30 mouse cellular contexts compared by ENCODE assay signal in genomic region chr14:18778241-18778640, GRCm38 (mm10).
"Had no signal": no experiment of that assay in that cellular context is flagged by ENCODE, and none has a peak within 500 bp of the region (broad histone marks: within the 10 kb centered on the region; RNA-seq: fewer than 3 reads in every experiment).

No protein-coding gene starts in this region.

- H3K27me3 ChIP-seq: limb, embryonic 12.5 days; limb, embryonic 13.5 days; limb, embryonic 15.5 days; liver, embryonic 12.5 days; liver, embryonic 13.5 days; liver, embryonic 15.5 days; lung, embryonic 15.5 days; megakaryocyte, embryonic 14.5 days; midbrain, embryonic 12.5 days; midbrain, embryonic 13.5 days; midbrain, embryonic 15.5 days had no signal

- H3K4me2 ChIP-seq: limb, embryonic 12.5 days; limb, embryonic 13.5 days; limb, embryonic 15.5 days; liver, embryonic 11.5 days; liver, embryonic 12.5 days; liver, embryonic 13.5 days; liver, embryonic 15.5 days; lung, embryonic 14.5 days; lung, embryonic 15.5 days; midbrain, embryonic 12.5 days; midbrain, embryonic 13.5 days; midbrain, embryonic 15.5 days had no signal

- H3K4me3 ChIP-seq: left cerebral cortex, adult 2 months; limb, embryonic 10.5 days; limb, embryonic 12.5 days; limb, embryonic 13.5 days; limb, embryonic 15.5 days; liver, embryonic 12.5 days; liver, embryonic 13.5 days; liver, embryonic 15.5 days; lung, embryonic 15.5 days; megakaryocyte, embryonic 14.5 days; midbrain, embryonic 10.5 days; midbrain, embryonic 12.5 days; midbrain, embryonic 13.5 days; midbrain, embryonic 15.5 days had no signal

- H3K4me1 ChIP-seq: limb, embryonic 10.5 days; limb, embryonic 12.5 days; limb, embryonic 13.5 days; limb, embryonic 15.5 days; liver, embryonic 12.5 days; liver, embryonic 13.5 days; liver, embryonic 15.5 days; lung, embryonic 15.5 days; midbrain, embryonic 10.5 days; midbrain, embryonic 12.5 days; midbrain, embryonic 15.5 days had no signal

- H3K36me3 ChIP-seq: limb, embryonic 10.5 days; limb, embryonic 12.5 days; limb, embryonic 13.5 days; limb, embryonic 15.5 days; liver, embryonic 12.5 days; liver, embryonic 13.5 days; liver, embryonic 15.5 days; lung, embryonic 15.5 days; midbrain, embryonic 10.5 days; midbrain, embryonic 12.5 days; midbrain, embryonic 13.5 days; midbrain, embryonic 15.5 days had no signal

- H3K9ac ChIP-seq: limb, embryonic 12.5 days; limb, embryonic 13.5 days; limb, embryonic 15.5 days; liver, embryonic 12.5 days; liver, embryonic 13.5 days; liver, embryonic 14.5 days; liver, embryonic 15.5 days; liver, postnatal 0 days; lung, embryonic 14.5 days; lung, embryonic 15.5 days; midbrain, embryonic 12.5 days; midbrain, embryonic 13.5 days; midbrain, embryonic 15.5 days had no signal

- H3K9me3 ChIP-seq: limb, embryonic 10.5 days; limb, embryonic 12.5 days; limb, embryonic 13.5 days; limb, embryonic 15.5 days; liver, embryonic 12.5 days; liver, embryonic 13.5 days; liver, embryonic 15.5 days; lung, embryonic 15.5 days; megakaryocyte, embryonic 14.5 days; midbrain, embryonic 10.5 days; midbrain, embryonic 12.5 days; midbrain, embryonic 13.5 days; midbrain, embryonic 15.5 days had no signal

- H3K27ac ChIP-seq: left cerebral cortex, adult 2 months; limb, embryonic 10.5 days; limb, embryonic 12.5 days; limb, embryonic 13.5 days; limb, embryonic 15.5 days; liver, embryonic 12.5 days; liver, embryonic 13.5 days; liver, embryonic 14.5 days; liver, embryonic 15.5 days; lung, embryonic 15.5 days; macrophage; midbrain, embryonic 10.5 days; midbrain, embryonic 12.5 days; midbrain, embryonic 13.5 days; midbrain, embryonic 15.5 days had no signal

- DNase-seq: left cerebral cortex, postnatal 4 days; liver; liver, embryonic 13.5 days; liver, postnatal 0 days; lung, adult 18-20 months; lung, adult 2 months; lung, embryonic 14.5 days; lung, postnatal 10 days; lung, postnatal 14 days; lung, postnatal 36 days; lung, postnatal 4 days; midbrain, embryonic 14.5 days had no signal

- ATAC-seq: liver, embryonic 12.5 days; liver, postnatal 0 days; lung, postnatal 0 days; midbrain, embryonic 13.5 days; midbrain, embryonic 15.5 days; midbrain, embryonic 16.5 days had no signal
